Mouse (Mus musculus) induced T-regulatory cell, adult 2 months (primary cell): ENCODE measurements around the gene Ppp2ca.
"Not testable (repeated sequence)": the region's sequence is repeated elsewhere in the genome, so short reads cannot be mapped to it uniquely, and the experiment has no call there.

Experiments
- DNase-seq: peaks from one replicate; pipeline ENCODE4 v3.0.0-alpha.2; 2012; ENCODE audit warnings: low read depth

Gene Ppp2ca

DNA sequence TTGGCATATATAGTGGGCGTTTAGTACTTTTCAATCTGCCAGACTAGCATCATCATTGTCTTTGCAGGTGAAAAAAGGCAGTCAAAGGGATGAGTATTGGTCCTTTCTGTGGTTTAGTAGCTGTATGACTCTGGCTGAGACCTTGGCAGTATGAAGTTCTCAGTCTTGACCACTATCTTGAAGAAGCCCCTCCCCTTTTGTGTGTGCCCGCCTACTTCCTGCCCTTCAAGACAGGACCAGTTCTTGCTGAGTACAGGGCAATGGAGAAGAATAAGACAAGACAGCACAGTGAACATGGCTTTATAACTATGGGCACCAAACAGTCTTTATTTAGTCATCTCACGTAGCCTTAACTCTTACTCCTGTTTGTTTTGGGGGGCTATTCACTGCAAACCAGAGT lies 1.5 kb upstream of the Ppp2ca start:
- DNase-seq = peak; percentile 56

- peak; percentile 23 for DNase-seq
Measured at GRCm38 (mm10) chr11:52097596-52097995, 885 bp upstream of the Ppp2ca start.

DNA sequence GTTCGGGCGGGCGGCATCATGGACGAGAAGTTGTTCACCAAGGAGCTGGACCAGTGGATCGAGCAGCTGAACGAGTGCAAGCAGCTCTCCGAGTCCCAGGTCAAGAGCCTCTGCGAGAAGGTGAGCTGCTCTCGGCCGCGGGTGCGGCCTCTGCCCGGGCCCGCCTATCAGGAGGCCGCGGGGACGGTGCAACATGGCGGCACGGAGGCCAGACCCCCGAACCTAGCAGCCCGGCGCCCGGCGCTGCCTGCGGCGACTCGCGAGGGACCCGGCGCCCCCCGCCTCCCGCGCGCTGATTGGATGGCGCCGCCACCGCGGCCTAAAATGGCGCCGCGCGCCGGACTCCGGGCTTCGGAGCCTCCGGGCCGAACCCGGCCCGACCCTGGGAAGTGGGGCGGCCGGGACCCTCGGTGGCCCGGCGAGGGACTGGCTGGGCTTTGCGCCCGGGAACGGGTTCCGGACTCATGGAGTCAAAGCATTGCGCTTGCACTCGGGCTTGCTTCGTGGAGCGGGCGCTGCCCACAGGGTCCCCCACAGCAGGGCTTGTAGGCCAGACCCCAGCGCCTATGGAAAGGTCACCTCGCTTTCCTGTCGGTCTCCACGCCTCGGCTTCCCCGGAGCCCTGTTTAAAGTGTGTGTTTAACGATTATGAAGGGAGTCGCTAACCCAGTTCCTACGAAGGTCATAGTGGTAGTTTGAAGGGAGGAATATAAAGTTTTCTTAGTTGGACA lies 715 bp downstream of the Ppp2ca start:
- peak; percentile 80 for DNase-seq

DNA sequence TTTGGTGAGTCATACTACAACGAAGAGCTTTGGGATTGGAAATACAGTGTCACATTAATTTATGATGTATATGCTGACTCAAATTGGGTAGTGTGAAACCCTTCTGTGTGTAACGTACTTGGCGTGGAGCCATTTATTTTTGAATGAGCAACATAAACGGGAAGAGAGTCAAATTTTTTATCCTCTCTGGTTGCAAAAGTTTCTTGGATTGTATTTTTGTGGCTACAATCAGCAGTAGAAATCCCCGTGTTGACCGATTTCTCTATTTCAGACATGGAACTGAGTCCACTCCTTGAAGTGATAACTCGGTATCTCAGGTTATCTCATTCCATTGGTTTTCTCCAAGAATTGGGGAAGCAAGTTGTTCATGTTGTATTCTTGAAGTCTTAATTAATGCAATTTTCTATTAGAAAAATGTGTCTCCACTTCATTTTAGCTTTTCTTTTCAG lies 1.3 kb downstream of the Ppp2ca start:
- no peak for DNase-seq

DNA sequence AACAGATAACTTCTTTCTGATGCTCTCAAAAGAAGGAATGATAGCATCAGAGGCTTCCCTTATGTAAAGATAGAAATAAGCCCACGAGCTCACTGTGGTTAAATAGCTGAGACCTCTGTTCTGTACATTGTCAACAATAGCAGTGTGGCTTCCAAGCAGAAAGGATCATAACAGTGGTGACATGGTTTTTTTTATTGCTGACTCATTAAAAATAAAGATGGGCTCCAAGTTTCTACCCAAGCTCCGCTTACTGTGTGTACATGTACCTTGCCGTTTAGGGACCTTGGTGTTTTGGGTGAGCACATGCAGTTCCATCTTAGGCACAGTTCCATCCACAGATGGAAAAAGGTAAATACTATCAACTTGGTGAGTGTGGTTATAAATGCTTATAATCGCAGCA lies 4.5 kb downstream of the Ppp2ca start:
- DNase-seq = peak; percentile 42

DNA sequence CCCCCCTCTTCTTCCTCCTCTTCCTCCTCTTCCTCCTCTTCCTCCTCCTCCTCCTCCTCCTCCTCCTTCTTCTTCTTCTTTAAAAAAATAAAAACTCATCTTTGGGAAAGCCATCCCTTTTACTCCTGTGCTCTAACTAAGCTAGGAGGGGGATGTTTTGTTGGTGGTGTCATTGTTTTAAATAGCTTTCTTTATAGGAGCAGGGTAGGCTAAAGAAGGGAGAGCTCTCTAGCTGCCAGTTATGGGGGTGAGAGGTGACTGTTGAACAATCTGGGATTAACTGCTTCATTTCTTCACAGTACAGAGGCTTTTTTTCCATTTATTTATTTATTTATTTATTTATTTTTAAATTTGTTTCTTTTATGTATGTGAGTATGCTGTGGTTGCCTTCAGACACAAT lies 7.0 kb downstream of the Ppp2ca start:
- DNase-seq = no peak

GRCm38 (mm10) chr11:52106037-52106436 lies 7.6 kb downstream of the Ppp2ca start:
- peak; percentile 9 for DNase-seq

DNA sequence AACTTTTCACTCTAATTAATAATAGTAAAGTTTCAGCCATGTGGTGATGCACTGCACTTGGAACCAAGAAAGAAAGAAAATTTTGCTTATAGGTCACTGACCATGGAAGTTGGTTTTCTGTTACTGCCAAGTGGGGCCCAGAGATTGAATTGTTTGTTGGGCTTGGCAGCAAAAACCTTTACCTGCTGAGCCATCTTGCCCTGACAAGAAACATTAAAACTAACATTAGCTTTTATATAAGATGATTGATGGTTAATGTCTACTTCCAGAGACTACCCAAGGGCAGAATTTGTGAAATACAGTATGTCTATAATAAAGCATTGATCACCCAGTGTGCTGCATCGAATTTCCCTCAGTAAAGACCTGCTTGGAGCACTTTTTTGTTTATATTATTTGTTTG lies 8.0 kb downstream of the Ppp2ca start:
- DNase-seq = peak; percentile 5

DNA sequence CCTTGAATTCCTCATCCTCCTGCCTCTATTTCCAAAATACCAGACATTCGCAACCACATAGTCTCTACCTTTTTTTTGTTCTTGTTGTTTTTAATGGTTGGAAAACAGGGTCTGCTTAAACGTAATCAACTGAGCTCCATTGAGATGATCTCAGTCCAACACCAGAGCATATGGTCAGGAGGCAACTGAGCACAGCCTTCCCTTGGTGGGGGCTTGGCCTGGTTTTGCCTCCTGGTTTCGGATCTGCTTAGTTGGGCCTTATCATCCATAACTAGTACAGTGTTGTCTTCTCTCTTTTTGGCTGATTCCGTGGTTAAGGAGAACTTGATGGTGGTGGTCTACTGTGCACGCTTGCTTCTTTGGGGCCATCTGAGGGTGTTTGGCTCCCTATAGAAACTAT lies 10.3 kb downstream of the Ppp2ca start:
- DNase-seq = peak; percentile 7

DNA sequence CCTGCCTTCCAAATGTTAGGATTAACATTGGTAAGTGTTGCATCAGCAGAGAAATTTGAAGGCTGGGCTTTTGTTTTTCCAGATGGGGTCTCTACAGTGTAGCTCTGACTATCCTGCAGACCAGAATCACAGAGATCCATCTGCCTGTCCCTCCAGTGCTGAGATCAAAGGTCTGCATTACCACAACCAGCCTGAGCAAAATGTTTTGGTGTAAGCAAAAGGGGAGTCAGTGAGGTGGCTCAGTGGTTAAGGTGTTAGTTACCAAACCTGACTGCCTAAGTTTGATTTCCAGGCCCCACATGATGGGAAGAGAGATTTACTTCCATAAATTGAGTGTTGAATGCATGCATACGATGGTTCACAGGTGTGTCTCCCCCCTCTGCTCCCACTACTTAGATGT lies 10.9 kb downstream of the Ppp2ca start:
- peak; percentile 39 for DNase-seq

DNA sequence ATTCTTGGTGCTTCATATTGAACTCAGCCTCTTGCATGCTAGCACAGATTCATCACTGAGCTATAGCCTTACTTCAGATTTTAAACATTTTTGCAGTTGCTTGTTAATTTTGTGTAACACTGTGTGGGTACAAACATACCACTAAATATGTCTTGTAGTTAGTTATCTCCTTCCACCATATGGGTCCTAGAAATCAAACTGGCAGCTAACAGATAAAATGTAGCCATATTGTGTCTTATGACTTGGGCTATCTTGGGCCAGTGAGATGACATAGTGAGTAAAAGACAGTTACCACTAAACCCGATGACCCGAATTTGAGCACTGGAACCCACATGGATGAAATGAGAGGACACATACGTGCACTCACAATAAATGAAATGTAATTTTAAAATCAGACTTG lies 17.0 kb downstream of the Ppp2ca start:
- no peak for DNase-seq

DNA sequence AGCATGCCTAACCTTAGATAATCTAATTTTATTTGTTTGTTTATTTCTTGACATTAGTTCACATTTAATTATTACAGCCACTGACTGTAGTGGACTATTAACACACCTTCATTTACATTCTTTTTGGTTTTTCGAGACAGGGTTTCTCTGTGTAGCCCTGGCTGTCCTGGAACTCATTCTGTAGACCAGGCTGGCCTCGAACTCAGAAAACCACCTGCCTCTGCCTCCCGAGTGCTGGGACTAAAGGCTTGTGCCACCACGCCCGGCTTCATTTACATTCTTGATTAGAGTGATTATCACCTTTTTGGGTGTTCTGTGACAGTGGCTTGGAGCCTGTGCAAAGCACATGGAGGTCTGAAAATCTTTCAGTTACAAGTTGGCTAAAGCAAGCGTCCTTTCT lies 17.6 kb downstream of the Ppp2ca start:
- not testable (repeated sequence) for DNase-seq

DNA sequence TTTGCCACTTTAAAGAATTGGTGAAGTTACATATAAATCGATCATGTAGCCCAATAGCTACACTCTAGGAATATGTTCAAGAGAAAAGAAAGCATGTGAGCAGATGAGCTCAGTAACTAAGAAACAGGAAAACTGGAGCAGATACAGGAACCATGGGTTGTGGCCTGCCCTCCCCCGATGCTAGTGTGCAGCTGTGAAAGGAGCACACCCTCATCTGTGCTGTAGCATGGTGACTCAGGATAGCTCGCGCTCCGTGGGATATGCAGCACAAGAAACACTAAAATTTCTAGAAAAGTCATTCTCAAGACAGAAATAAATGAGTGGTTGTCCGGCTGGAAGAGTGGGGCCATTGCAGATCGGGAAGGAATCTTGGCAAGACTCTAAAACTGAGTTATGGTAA lies 18.7 kb downstream of the Ppp2ca start:
- peak; percentile 6 for DNase-seq

GRCm38 (mm10) chr11:52120415-52120814 lies 21.9 kb downstream of the Ppp2ca start:
- not testable (repeated sequence) for DNase-seq

DNA sequence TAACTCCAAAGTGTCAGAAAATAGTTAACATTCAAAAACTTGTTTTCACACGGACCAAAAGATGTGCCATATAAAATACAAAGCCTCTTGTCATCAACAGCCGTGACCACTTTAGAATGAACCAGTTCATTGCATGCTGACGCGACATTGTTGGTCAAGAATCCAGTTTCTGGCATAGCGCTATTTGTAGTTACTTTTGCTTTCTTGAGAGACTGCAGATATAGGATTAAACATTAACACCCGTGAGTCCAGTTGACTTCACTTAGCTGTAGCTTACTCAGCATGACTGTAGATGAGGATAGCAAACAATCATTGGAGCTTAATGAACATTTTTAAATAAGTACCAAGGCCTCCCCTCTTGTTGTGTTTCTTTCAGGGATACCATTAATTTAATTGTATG lies 23.6 kb downstream of the Ppp2ca start:
- DNase-seq = no peak

GRCm38 (mm10) chr11:52124468-52124867 lies 26.0 kb downstream of the Ppp2ca start:
- no peak for DNase-seq

- DNase-seq = no peak
Measured at GRCm38 (mm10) chr11:52127169-52127568, 28.7 kb downstream of the Ppp2ca start.

DNA sequence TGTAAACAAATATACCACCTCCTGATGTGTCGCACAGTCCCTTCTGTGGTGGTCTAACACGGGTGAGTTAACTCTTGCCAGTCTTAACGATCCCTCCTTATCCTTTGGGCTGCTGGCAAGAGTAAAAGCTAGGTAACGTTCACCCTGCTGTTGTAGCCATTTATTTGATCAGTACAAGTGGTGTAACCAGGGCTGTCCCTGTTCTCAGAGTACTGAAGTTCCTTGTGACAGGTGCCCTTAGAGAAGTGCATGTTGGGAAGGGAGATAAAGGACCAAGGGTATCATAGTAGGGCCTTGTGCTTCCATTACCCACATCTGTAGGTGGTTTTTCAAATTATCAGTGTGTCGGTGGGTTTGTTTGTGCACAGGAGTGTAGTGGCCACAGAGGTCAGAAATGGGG lies 29.3 kb downstream of the Ppp2ca start:
- no peak for DNase-seq

- DNase-seq = no peak
Measured at GRCm38 (mm10) chr11:52128316-52129061, 30.0 kb downstream of the Ppp2ca start.

DNA sequence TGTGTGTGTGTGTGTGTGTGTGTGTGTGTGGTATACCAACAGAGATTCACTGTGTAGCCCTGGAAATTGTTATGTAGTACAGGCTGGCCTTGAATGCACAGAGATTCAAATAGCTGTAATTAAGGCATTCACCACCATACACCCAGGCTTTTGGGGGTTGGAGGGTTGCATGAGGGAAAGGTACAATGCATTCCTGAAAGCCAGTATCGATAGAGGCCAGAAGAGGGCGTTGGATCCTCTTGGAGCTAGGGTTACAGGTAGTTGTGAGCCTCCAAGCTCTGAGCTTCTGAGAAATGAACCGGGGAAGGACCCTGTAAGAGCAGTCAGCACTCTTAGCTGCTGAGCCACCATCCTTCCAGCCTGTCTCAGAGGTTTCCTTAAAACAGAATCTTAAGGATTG lies 30.7 kb downstream of the Ppp2ca start:
- DNase-seq = no peak

- no peak for DNase-seq
Measured at GRCm38 (mm10) chr11:52129621-52130450, 31.4 kb downstream of the Ppp2ca start.

DNA sequence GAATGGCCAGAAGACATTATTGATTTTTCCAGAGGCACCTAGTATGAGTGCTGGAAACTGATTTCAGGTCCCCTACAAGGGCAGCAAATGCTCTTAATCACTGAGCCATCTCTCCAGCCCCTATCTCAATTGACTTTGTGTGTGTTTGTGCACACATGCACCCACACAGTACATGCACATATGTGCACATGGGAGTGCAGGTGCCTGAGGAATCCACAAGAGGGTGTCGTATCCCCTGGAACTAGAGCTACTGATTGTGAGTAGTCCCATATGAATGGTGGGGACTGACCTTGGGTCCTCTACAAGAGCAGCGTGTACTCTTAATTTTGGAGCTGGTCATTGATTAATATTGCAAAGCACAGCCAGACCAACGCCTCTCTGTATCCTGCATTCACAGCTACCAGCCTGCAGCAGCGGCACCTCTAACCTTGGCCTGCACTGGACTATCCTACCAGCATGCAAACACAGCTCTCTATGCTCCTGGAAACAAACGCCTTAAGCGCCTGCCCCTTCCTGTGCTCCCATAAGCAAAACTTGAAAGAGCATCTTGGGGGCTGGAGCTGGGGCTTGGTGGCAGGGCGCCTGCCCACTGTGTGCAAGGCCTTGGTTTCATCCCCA lies 32.1 kb downstream of the Ppp2ca start:
- DNase-seq = peak; percentile 34
